Mouse (Mus musculus) right cerebral cortex, postnatal 25 days (tissue): ENCODE results near the gene Ajuba.

ENCODE experiments used
- DNase-seq: peaks from one replicate; pipeline ENCODE4 v3.0.0; 2022

The Ajuba gene

DNA sequence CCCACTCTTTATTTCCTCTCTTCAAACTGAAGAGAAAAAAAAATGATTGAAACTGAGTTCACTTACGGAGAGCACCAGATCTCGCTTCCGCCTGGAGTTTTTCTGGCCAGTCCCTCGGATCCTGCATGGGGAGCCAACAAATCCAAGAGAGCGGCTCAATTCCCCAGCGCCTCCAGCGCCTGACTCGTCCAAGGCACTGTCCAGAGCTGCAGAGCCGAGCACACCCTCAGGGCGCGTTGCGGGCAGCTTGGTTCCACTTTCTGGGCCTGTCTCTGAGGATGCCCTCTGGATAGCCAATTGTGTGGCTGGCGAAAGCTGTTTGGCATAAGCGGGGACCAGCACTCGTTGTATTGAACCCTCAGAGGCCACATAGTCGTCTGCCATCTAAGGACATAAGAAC is 13.7 kb upstream of the Ajuba start:
- no peak for DNase-seq

DNA sequence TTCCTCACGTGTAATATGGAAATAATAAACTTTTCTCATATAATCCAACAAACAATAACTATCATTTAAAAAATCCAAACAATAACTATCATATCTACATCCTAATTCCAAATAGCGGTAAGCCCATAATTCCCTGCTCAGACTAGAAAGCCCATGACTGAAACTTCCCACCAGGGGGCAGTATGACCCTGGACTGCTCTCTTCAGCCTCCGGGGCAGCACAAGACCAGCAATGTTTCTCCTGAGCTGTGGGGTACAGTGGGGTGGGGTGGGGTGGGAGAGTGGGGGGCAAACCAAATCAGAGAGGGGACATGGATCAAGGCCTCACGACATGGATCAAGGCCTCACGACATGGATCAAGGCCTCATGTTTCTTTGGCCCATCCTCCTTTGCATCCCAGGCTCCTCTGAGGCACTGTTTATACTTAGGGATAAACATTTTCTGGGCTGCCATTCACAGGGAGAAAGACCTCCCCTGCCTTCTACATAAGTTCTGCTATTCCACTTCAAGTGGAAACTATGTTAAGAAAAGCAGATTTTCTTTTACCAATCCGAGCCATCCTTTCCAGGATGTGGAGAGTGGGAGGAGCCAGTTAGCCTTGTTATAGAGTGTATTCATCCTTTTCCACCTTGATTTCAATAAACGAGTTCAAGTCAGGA is 6.5 kb upstream of the Ajuba start:
- no peak for DNase-seq

DNA sequence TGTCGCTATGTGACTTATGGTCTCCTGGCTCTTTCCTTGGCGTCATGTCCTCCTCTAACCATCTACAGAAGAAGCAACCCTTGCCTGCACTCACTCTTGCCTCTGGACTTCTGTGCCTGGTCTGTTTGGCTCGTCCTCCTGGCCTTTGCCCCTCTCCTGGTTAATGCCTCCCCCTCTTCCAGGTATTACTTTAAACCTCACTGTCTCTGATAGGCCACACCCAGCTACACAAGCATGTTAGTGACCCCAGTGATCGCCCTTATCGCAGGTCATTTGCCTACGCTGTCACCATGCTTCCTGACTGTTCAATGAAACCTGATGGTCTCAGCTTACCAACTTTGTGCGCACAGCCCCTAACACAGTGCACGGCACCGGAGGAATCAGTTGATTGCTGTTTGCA is 5.2 kb upstream of the Ajuba start:
- DNase-seq = no peak

DNA sequence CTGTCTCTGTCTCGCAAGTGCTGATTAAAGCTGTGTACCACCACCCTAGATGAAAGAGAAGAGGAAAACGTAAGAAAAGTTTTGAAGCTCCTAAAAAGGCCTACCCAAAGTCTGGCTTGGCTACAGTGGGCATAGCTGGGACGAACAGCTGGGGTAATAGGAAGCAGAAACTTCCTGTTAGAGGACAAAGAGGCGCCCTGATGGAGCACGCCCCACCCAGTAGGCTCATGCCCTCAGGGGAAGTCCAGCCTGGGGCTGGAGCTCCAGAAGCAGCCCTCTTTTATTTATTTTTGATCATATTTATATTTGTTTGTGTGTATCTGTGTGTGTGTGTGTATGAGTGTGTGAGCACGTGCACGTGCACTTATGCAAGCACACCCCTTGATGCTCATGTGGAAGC is 2.3 kb upstream of the Ajuba start:
- no peak for DNase-seq

DNA sequence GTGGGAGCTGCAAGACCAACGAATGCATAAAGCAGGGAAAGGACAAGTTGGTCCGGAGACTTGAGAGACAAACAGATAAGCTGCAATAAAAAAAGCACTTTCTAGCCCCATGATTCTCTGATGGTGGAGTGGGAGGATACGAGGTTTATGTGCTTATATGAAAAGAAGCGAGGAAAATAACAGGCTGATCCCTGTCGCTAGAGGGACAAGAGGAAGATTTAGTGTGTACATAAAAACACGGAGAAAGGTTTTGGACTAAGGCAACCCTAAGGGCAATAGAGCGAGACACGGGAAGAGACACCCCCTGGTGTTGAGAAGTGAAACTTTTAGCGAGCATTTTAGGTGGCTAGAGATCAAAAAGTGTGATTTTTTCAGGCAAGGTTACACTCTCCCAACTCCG is 705 bp upstream of the Ajuba start:
- DNase-seq = no peak

DNA sequence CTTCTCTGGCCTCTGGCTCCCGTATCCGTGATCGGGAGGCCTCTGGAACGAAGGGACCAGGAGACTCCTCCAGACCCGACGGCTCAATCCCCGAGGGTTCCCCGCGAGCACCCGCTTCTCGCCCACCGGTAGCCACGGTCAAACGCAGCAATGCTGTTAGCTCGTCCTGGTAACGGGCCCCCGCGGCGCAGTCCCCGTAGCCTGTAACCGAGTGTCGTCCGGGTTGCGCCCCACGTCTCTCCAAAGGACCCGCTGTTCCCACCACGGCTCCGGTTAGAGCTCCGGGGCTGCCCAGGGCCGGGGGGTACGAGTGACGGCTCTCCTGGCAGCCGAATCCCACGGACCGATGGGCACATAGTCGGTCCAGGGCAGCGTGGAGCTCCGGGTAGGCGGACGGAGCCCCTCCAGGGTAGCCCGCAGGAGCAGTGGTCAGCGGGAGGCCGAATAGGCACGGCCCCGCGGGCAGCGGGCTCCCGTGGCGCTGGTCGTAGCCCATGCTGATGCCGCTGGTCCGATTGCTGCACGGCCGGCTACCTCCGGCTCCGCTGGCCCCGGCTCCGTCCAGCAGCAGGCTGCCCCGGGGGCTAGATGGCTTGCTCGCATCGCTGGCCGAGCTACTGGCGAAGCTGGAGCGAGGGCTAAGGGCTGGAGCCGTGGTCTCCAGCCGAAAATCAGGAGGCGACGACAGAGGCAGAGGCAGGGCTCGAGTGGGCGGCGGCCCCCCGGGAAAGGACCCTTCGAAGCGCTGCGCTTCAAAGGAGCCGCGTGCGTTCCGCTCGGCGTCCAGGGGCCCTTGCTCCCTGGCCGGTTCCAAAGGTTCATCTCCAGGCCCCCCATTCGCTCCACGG is 893 bp downstream of the Ajuba start:
- DNase-seq = no peak

DNA sequence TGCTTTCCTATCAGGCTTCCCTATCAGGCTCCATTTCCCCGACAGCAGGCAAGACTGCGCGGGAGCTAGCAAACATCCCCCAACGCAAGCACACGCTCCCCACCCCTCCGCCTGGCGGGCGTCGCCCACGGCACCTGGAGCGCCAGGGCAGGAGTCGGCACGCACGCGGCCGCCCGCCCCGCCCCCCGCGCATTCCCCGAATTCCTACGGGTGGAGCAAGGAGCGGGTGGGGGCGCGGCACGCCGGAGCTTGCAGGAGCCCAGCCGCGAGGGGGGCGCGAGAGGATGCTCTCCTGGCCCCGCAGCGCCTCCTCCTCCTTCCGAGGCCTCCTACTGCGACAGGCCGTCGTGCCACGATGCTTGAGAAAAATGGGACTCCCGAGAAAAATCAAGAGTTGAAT is 1.7 kb downstream of the Ajuba start:
- no peak for DNase-seq

DNA sequence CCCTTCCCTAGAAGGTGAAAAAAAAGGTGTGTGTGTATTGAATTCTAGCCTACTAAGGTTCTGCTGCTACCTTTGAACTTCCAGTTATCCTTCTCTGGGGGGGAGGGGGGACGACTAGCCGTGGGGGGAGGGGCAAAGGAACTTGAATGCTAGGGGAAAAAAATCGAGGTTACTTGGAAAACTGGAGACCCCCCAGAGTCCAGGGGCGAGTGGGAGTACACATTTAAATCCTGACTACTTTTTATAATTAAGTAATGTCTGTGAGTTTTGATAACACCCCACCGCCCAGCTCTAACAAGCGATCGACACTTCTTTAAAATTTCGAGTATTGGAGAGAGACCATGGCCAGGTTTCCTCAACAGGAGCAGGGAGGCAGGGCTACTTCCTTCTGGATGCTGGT is 2.3 kb downstream of the Ajuba start:
- DNase-seq = no peak

DNA sequence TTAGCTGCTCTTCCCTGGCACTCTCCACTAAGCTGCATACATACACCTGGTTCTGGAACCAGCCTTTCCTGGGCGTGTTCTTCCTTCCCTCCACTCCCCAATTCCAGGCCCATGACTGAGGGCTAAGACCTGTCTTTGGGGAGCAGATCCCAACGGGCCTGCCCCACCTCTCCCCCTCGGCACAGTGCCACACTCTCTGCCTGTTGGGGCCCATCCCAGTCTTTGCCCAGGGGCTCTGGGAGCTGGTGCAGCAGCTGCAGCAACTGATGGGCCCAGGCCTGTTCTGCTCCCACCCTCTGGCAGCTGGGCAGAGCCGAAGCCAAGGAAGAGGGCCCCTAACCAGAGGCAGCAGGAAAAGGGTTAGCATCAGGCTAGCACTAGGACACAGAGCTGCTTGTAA is 3.1 kb downstream of the Ajuba start:
- no peak for DNase-seq

DNA sequence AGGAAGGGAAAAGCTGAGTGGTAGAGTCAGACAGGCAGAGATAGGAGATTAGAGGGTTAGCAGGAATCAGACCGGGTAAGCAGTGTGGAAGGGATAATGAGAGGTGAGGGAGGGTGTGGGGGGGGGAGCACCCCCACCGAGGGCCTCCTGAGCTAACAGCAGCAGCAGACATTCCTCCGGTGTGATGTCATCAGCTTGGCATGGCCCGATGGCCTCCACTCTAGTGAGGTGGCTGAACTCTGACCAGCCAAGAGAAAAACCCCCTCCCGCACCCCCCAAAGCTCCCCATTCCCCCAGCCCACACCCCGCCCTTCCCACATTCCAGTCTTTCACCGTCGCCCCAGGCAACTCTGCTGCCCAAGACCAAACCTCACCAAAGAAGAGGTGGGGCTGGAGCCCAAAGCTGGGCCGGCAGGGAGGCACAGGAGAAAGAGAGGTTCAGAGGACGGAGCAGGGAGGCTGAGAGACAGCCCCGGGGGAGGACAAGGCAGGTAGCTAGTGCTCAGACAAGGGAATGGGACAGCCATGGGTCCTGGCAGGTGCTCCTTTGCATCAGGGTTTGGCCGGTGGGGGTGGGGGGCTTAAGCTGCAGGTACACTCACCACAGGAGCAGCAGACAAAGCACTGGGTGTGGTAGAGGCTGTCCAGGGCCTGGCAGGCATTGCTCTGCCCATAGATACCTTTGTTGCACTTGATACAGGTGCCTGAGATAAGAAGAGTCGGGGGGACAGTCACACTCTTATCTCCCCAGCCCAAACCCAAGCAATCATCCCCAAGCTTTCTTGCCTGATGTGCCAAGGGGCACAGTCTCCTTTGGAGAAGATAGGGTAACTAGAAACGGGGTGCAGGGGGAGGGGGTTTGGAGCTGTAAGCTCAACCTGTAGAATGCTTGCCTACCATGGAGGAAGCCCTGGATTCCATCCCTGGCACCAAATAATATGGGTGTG is 4.3 kb downstream of the Ajuba start:
- no peak for DNase-seq

DNA sequence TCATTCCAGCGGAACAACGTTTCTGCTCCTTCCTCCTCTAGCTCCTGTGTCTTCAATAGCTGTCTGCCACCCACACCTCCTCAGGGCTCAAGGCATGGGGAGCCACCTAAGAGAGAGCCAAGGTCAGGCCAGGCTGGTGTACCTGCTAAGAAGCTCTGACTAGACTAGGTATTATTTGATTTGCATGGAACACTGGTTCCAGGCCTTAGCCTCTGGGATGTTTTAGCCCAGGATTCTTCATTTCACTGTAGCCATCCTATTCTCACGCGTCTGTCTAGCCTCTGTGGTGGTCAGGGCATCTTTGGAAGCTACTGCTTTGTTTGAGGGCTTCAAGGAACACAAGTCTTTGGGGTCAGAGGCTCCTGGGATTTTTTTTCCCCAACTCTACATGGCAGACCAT is 5.2 kb downstream of the Ajuba start:
- DNase-seq = no peak

DNA sequence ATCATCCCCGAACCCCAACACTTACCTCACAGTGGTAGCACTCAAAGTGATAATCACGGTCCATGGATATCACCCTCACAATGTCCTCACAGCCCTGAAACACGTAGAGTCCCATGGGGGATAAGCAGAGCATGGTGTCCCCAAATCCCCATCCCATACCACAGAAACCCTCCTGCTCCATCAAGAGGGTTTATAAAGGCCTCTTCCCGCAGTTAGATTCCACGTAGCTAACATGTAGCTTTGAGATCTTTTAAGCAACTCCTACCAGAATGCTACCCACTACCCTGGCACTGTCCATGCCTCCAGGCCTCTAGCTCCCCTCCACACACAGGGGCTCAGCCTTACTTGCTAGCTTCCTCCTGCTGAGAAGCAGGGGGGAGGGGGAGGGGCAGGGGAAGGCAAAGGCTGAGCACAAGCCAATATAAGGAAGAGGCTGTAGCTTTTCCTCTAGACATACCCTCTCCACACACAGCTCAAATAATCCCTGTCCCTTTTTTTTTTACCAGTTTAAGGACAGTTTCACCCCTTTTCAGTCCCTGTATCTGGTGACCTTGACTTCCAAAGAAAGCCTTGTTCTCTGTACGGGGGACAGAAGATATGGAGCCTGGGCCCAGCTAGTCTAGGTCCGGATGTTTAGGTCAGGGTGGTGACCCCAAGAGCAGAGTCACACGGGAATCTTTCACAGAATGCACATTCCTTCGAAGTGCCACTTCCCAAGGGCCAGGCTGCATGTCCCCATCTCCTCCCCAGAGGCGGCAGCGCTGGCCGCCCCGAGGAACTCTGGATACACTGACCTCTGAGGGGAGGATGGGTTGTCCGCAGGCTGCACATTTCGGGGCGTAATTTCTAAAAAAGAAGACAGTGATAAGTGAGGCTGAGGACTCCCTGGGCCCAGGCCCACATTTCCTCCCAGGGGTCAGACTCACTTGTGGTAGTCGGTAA is 7.6 kb downstream of the Ajuba start:
- no peak for DNase-seq

DNA sequence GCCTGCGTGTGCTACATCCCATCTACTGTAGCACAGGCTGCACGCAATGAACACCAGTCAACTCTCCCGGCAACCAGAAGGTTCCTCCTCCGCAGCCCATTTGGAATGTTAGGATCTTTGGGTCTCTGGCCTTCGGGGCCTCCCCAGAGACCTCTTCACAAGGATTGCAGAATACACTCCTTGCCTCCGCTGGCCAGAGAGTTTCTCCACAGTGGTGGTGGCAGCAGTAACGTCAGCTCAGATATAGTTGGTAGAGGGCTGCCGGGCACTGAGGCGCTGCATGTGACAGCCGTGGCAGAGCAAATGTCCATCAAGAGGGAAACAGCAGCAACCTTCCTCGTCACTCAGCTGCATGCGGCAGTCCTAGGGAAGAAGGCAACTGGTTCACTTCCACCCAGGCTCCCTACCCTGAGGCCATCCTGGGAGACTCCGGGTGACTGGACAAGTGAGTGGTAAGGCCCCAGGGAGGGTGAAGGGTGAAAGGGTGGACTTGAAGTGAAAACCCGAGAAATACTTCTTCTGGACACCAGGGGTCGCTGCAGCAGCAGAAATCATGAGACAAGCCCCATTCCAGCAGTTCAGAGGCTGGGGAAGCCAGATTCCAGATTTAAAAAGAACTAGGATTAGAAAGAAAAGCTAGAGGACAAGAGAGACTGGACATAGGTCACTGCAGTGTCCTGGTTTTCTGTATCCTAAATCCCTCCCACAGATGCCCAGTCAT is 8.5 kb downstream of the Ajuba start:
- DNase-seq = peak; percentile 61

DNA sequence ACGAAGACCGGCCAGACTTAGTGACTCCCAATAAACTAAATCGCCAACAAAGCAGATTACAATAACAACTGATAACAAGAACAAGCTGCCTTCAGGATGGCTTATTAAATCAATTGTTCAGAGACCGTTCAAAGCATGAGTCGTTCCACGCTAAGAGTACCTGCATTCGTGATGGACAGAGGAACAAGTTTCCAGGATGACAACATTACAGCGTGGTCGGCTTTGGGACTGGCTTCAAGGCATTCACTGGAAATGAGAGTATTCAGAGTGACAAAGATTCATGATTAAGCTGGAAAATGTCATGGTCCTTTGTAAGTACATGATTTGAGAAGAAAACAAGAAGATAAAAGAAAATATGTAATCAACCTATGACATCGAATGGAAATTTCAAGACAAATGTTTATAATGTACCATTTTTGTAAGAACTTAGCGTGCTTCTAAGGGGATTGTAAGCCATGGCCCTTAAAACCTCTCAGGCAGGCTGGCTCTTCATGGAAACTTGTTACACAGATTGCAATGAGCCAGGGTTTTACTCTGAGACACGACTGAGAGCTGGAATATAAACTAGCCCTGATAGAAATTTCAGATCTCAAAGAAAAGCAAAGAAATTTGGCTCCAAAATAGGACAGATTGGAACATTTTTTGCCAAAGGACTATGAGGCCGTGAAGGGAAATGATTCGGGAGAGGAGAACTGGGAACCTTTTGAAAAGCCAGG is 16.7 kb downstream of the Ajuba start:
- no peak for DNase-seq

DNA sequence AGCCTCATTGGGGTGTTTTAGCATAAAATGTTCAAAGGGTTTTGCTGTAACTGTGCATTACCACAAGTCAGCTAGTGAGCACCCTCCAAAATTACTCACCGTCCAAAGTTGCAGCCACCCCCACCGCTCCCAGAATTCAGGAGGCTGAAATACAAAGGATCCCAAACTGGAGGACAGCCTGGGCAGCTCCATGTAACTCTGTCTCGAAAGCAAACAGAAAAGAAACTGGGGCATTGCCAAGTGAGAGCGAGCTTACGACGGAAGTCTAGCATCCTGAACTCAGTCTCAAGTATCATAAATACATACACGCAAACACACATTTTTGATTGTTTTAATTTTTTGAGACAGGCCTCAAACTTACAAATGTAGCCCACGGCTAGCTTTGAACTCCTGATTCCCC is 20.0 kb downstream of the Ajuba start:
- DNase-seq = no peak

DNA sequence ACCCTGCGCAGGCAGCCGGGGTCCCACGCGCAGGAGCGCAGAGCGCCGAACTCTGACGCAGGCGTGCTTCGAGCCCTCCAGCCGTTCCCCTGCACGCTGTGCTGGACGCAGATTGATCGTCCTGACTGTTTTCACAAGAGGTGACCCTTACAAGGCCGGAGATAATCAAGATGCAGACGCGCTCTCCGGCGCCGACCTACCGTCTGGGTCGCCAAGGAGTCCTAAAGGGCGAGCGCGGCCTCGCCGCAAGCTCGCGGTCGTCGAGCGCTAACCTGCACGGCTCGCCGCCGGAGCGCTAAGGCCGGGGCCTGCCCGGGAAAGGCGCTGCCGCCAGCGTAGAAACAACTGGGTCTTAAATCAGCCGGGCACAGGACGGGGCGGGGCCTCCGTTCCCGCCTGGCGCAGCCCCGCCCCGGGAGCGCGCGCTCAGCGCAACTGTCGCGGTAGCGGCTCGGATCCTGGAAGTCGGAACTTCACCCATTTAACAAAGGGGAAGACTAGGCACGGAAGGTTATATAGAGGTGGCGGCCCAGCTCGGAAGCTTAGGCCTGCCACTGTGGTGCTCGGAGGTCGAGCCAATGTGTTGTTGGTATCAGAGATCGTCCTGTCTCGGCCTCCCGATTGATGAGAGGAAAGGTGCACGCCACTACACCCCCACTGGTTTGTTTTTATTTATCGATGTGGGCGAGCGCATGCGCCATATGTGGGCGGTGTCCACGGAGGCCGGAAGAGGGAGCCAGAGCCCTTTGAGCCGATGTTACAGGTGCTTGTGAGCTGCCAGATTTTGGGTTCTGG is 23.2 kb downstream of the Ajuba start, which contains the start of gene Haus4:
Haus4 (minus strand) TSS at position 642 of the 795 bp plus-strand sequence.
- peak; percentile 72 for DNase-seq

DNA sequence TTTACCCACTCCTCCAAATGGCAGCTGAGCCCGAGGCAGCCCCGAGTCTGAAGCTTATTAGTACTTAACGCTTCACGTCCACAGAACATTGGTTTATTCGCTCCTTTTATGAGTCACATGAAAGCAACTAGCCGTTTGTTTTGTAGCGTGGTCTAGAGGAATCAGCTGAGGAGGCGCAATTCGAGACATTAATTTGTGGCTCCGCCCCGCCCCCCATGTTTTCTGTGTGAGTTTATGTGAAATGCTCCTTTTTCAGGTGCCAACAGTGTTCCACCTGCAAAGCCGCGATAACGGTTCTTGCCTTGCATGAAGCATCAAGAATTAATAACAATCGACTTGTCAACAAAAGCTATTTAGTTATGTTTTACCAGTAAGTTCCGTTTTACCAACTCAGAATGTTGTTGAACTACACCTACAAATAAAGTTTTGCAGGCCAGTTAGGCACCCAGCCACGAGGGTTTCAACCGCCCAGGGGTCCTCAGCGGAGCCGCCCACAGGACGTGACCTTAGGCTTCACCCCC is 23.8 kb downstream of the Ajuba start:
- DNase-seq = no peak

DNA sequence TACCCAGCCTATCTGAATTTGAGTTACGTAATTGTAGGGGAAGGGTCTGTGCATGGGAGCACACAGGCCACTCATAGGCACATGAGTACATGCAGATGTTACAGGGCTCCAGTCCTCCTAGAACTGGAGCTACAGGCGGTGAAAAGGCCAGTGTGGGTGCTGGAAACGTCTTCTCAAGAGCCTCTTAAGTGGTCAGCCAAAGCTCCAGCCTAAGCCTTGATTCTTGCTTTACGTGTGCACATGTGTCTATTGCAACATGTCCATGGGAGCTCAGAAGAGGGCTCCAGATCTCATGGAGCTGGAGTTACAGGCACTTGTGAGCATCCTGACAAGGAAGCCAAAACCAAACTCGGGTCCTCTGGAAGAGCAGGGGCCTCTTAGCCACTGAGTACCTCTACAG is 32.7 kb downstream of the Ajuba start:
- no peak for DNase-seq

DNA sequence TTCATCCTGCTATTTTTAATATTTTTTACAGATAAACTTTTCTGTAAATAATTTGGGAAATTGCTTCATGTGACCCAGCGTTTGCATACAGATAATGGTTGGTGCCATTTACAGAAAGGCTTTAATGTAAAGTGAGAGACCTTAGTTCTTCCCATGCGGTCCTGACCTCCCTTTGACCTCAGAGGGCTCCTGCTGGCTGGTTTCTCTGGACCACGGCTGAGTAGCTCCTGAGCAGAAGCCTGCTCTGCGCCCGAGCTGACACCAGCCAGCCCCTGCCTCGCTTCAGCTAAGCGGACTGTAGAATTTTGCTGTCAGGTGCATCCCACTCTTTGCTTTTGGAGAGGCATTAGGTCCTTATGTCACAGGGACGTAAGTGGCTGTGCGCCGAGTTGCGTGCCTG is 36.6 kb downstream of the Ajuba start:
- no peak for DNase-seq

DNA sequence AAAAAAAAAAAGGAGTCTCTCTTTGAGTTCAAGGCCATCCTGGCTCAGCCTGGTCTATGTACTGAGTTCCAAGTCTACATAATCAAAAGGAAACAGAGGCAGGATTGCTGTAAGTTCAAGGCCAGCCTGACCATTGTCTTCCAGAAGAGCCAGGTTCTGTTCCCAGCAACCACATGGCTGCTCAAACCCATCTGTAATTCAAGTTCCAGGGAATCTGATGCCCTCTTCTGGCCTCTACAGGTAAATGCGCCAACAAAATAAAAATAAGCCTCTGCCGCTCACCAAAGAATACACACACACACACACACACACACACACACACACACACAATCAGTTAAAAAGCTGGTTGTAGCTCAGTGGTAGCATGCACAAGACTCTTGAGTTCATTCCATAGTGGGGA is 38.8 kb downstream of the Ajuba start:
- DNase-seq = no peak
